Mouse (Mus musculus) intestine, postnatal 0 days (tissue): ENCODE results near the gene Cidec. TPM values are rescaled to one million over a fixed set of nuclear protein-coding genes. Genes with fewer than 3 reads are reported as not detected.

Experiments
- ATAC-seq: fragments of 200-750 bp; cut with Nextera tagmentation; 2 replicates; pipeline ENCODE4 v1.8.0; 2017; ENCODE audit warnings: mild to moderate bottlenecking, moderate TSS enrichment, moderate library complexity
- H3K27ac ChIP-seq: fragments of 300-500 bp; sonication (generic); 2 replicates; pipeline ENCODE4 v1.5.1; 2014; ENCODE audit warnings: mild to moderate bottlenecking, low read depth, low read length, moderate library complexity
- H3K27me3 ChIP-seq: fragments of 300-500 bp; sonication (generic); replicated peaks from 2 replicates; pipeline ENCODE4 v1.6.1; 2014; ENCODE audit warnings: low read length, mixed read lengths; ENCODE audit not compliant: control insufficient read depth, insufficient read depth
- H3K36me3 ChIP-seq: fragments of 300-500 bp; sonication (generic); 2 replicates; pipeline ENCODE4 v1.6.1; 2014; ENCODE audit warnings: mild to moderate bottlenecking, moderate library complexity; ENCODE audit not compliant: control insufficient read depth, insufficient read depth
- H3K4me1 ChIP-seq: fragments of 300-500 bp; sonication (generic); replicated peaks from 2 replicates; pipeline ENCODE4 v1.6.1; 2014; ENCODE audit warnings: antibody characterized with exemption, low read length, mixed read lengths; ENCODE audit not compliant: control insufficient read depth, insufficient read depth
- H3K4me2 ChIP-seq: fragments of 300-500 bp; sonication (generic); replicated peaks from 2 replicates; pipeline ENCODE4 v1.6.1; 2014; ENCODE audit warnings: low read depth, mild to moderate bottlenecking, moderate library complexity
- H3K4me3 ChIP-seq: fragments of 300-500 bp; sonication (generic); 2 replicates; pipeline ENCODE4 v1.5.1; 2014; ENCODE audit warnings: low read depth, low read length
- H3K9ac ChIP-seq: fragments of 300-500 bp; sonication (generic); 2 replicates; pipeline ENCODE4 v1.6.1; 2014; ENCODE audit warnings: mild to moderate bottlenecking, low read depth, low read length
- H3K9me3 ChIP-seq: fragments of 300-500 bp; sonication (generic); 2 replicates; pipeline ENCODE4 v1.6.1; 2016; ENCODE audit warnings: mixed run types; ENCODE audit not compliant: control insufficient read depth
- CTCF ChIP-seq: sonication (generic); IDR thresholded peaks from 2 replicates; pipeline ENCODE4 v1.5.1; 2016; ENCODE audit warnings: low read depth, mild to moderate bottlenecking, control low read depth, antibody characterized with exemption, moderate library complexity
- WGBS: fragments of 180-500 bp; shearing (Covaris S2); extraction: QIAGEN DNeasy Blood & Tissue Kit; methylation state at CpG from one replicate; pipeline ENCODE4 v1.1.7; 2014; 5-methylcytosine and 5-hydroxymethylcytosine counted together
- polyA plus RNA-seq: library from polyadenylated mRNA; unstranded; fragments of >200 nt; fragmentation: Nextera tagmentation; extraction: Ambion mirVana; gene quantifications from 2 replicates; pipeline ENCODE4 v1.2.1, GENCODE M21; 2015

The Cidec gene
- polyA plus RNA-seq, 1 experiment from 2014 or later = 259 TPM

DNA sequence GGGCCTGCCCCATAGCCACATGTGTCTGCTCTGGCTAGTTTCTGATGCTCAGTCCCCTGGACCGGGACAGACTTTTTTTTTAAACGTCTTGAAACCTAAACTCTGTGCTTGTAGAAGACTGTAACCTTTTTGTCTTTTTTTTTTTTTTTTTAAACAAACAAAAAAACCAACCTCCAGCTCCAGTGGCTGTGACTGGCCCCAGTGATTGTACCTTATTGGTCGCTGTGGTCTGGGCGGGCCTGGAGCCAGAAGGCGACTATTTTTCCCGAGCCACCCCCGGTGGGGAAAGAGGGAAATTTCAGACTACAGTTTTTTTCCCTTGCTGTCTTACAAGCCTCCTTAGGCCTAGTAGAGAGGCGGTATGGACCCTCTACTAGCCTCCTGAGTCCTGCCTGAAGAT is 46.6 kb downstream of the Cidec start, which contains the start of gene Ttll3:
Ttll3 (plus strand) TSS at position 301 of the 400 bp plus-strand sequence.
- H3K9ac ChIP-seq = no peak within 1 kb of the TSS
- H3K4me3 ChIP-seq = no peak within 1 kb of the TSS
- peaks cover 64% of the 10 kb centered on the region for H3K36me3 ChIP-seq
- no peaks in the 10 kb centered on the region for H3K27me3 ChIP-seq
- no peak within 1 kb of the TSS for H3K27ac ChIP-seq
- H3K4me1 ChIP-seq = peaks cover 8% of the 10 kb centered on the region; the same call in 1 of the 2 replicates
- ATAC-seq = no peak
- 63% methylated on average over 8 of the region's 8 CpGs for WGBS
- no peak within 1 kb of the TSS for H3K4me2 ChIP-seq
- no peak for TF ChIP-seq CTCF
- H3K9me3 ChIP-seq = no peaks in the 10 kb centered on the region

DNA sequence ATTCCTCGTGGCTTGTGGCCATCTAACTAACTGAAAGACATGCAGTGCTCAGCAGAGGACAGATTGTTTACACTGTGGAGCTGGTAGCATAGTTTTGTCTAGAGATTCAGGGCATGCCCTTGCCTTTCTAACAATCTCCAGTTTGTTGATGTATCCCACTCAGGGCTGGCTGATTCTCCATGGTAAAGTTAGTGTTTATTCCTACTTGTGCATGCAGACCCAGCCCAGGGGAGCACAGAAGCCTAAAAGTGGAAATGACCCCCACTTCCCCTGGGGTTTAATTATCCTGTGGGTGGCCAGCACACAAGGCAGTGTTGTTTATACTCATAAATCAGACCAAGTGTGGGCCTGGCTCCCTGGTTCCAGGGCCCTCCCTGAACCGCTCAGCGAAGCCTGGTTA is 49.5 kb downstream of the Cidec start:
- H3K27ac ChIP-seq = peak overlapping the region; percentile 52
- WGBS = 51% methylated on average over 3 of the region's 3 CpGs
- ATAC-seq = no peak

DNA sequence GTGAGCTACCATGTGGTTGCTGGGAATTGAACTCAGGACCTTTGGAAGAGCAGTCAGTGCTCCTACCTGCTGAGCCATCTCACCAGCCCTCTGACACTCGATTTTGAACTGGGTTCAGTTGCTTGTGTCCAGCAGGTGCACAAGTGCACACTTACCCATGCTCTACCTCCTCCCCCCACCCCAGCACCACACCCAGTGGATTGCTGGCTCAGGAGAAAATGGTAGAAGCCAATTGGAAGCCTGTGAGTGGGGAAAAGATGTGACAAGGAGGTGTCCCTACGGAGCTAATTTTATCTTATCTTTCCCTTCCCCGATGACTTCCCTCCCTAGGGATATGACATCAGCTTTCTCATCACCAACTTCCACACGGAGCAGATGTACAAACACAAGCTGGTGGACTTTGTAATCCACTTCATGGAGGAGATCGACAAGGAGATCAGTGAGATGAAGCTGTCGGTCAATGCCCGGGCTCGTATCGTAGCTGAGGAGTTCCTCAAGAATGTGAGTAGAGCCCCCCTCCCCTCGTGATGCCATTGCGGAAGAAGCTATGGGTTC is 50.3 kb downstream of the Cidec start:
- no peaks in the 10 kb centered on the region for H3K9me3 ChIP-seq
- no peaks in the 10 kb centered on the region for H3K27me3 ChIP-seq
- no peak; the same call in 1 of the 2 replicates for TF ChIP-seq CTCF
- H3K9ac ChIP-seq = no peak overlapping the region
- WGBS = 39% methylated on average over 11 of the region's 11 CpGs
- H3K4me3 ChIP-seq = no peak overlapping the region
- H3K4me1 ChIP-seq = 0 out of 2 replicates have a peak, but pooled peaks cover 3% of the 10 kb centered on the region
- H3K27ac ChIP-seq = peak overlapping the region; percentile 52
- peak; percentile 54 for ATAC-seq
- peaks cover 96% of the 10 kb centered on the region for H3K36me3 ChIP-seq
- H3K4me2 ChIP-seq = no peak overlapping the region

More for the DNA sequence above, 49.5 kb downstream of the Cidec start:
- Histone ChIP-seq H3K27me3 (no peaks in the 10 kb centered on the region), H3K9me3 (no peaks in the 10 kb centered on the region), H3K4me1 (0 out of 2 replicates have a peak, but pooled peaks cover 5% of the 10 kb centered on the region), H3K4me3 (no peak overlapping the region), H3K36me3 (peaks cover 92% of the 10 kb centered on the region), H3K4me2 (no peak overlapping the region), H3K9ac (no peak overlapping the region)
- no peak for TF ChIP-seq CTCF

DNA sequence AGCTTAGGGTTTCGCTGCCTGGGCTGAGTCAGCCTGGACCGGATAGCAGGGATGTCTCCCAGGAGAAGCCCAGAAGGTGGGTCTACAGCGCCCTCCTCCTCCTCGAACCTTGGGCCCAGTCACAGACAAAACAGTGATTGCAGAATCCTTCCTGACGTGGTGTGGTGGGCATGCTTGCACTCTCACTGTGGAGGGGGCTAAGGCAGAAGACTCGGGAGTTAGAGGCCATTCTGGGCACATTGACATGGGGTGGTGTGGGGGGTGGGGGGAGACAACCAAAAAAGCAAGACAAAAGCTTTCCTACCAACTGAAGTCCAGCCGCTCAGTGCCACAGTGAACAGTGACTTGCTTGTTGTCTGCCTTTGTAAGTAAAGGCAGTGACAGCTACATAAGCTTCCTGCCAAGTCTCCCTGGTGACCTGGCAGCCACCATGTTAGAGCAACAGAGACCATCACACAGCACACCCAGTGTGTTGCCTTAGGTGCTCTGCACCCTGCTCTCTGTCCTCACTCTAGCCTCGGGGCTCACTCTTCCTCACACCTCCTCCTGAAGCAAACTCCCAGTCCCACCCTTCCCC is 51.1 kb downstream of the Cidec start:
- H3K4me2 ChIP-seq = no peak overlapping the region
- H3K27me3 ChIP-seq = no peaks in the 10 kb centered on the region
- no peaks in the 10 kb centered on the region for H3K9me3 ChIP-seq
- no peak for TF ChIP-seq CTCF
- peaks cover 89% of the 10 kb centered on the region for H3K36me3 ChIP-seq
- no peak overlapping the region for H3K9ac ChIP-seq
- H3K27ac ChIP-seq = peak overlapping the region; percentile 52; the same call in 1 of the 2 replicates
- no peak for ATAC-seq
- H3K4me3 ChIP-seq = no peak overlapping the region
- 95% methylated on average over 8 of the region's 8 CpGs for WGBS
- 0 out of 2 replicates have a peak, but pooled peaks cover 3% of the 10 kb centered on the region for H3K4me1 ChIP-seq

DNA sequence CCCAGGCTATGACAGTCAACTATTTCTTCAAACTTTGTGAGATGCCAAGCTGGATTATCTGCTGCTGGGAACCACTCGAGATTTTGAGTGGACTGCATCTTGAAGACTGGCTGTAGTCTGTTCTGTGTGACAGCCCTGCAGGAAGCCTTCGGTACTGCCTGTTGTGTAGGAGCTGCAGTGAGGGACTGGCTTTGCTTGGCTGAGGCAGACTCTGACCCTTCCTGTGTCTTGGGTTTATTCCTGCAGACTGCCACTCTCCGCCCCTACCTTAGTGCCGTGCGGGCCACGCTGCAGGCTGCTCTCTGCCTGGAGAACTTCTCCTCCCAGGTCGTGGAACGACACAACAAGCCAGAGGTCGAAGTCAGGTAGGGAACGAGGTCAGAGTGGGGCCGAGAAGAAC is 55.1 kb downstream of the Cidec start:
- H3K4me1 ChIP-seq = 0 out of 2 replicates have a peak, but pooled peaks cover 3% of the 10 kb centered on the region
- WGBS = 80% methylated on average over 11 of the region's 11 CpGs

DNA sequence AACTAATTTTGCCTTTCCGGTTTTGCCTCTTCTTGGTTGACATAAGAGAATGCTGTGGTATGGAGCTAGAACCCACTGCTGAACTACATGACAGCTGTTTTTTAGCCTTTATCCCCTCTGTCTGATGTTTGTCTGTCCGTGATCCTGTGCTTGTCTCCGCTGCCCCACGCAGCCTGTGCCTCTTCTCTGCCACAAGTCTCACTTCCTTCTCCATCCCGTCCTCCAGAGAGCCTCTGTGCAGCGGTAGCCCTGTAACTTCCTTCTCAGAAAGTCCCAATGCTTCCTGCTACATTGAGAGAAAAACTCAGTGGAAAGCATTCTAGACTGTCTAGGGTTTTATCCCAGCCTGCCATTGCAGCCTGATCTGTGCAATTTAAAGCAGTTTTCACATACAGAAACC is 56.3 kb downstream of the Cidec start:
- Histone ChIP-seq H3K9ac (no peak overlapping the region), H3K4me2 (peak overlapping the region; percentile 84), H3K36me3 (peaks cover 55% of the 10 kb centered on the region), H3K4me1 (no peaks in the 10 kb centered on the region), H3K4me3 (peak overlapping the region; percentile 99), H3K9me3 (no peaks in the 10 kb centered on the region), H3K27ac (no peak overlapping the region), H3K27me3 (no peaks in the 10 kb centered on the region)
- 50% methylated on average over 6 of the region's 6 CpGs for WGBS
- ATAC-seq = no peak
- TF ChIP-seq CTCF = no peak

More for the DNA sequence above, 55.1 kb downstream of the Cidec start:
- no peak overlapping the region for H3K4me3 ChIP-seq
- ATAC-seq = no peak
- H3K27ac ChIP-seq = no peak overlapping the region; the same call in 1 of the 2 replicates
- TF ChIP-seq CTCF = peak; percentile 46
- no peak overlapping the region for H3K9ac ChIP-seq
- H3K27me3 ChIP-seq = no peaks in the 10 kb centered on the region
- peaks cover 56% of the 10 kb centered on the region for H3K36me3 ChIP-seq
- H3K9me3 ChIP-seq = no peaks in the 10 kb centered on the region
- H3K4me2 ChIP-seq = no peak overlapping the region
